Mouse (Mus musculus) liver, embryonic 12.5 days (tissue): ENCODE data around the gene Itga6. TPM values are rescaled to one million over a fixed set of nuclear protein-coding genes. Genes with fewer than 3 reads are reported as not detected.

ENCODE experiments used
- ATAC-seq: fragments of 200-750 bp; cut with Nextera tagmentation; 2 replicates; pipeline ENCODE4 v1.8.0; 2017; ENCODE audit warnings: moderate number of reproducible peaks, mild to moderate bottlenecking, moderate library complexity
- H3K27ac ChIP-seq: fragments of 300-500 bp; sonication (generic); 2 replicates; pipeline ENCODE4 v1.5.1; 2016; ENCODE audit warnings: mild to moderate bottlenecking
- H3K27me3 ChIP-seq: fragments of 300-500 bp; sonication (generic); replicated peaks from 2 replicates; pipeline ENCODE4 v1.6.1; 2016; ENCODE audit warnings: mild to moderate bottlenecking, moderate library complexity
- H3K36me3 ChIP-seq: fragments of 300-500 bp; sonication (generic); 2 replicates; pipeline ENCODE4 v1.6.1; 2016; ENCODE audit warnings: mild to moderate bottlenecking, moderate library complexity
- H3K4me1 ChIP-seq: fragments of 300-500 bp; sonication (generic); 2 replicates; pipeline ENCODE4 v1.6.1; 2016
- H3K4me2 ChIP-seq: fragments of 300-500 bp; sonication (generic); 2 replicates; pipeline ENCODE4 v1.6.1; 2016; ENCODE audit warnings: mild to moderate bottlenecking, moderate library complexity
- H3K4me3 ChIP-seq: fragments of 300-500 bp; sonication (generic); 2 replicates; pipeline ENCODE4 v1.5.1; 2016; ENCODE audit warnings: mild to moderate bottlenecking, moderate library complexity
- H3K9ac ChIP-seq: fragments of 300-500 bp; sonication (generic); 2 replicates; pipeline ENCODE4 v1.6.1; 2016; ENCODE audit warnings: mild to moderate bottlenecking, moderate library complexity
- H3K9me3 ChIP-seq: fragments of 300-500 bp; sonication (generic); replicated peaks from 2 replicates; pipeline ENCODE4 v1.6.1; 2016; ENCODE audit warnings: mild to moderate bottlenecking, moderate library complexity
- WGBS: fragments of 180-500 bp; shearing (Covaris S2); methylation state at CpG from one replicate; pipeline ENCODE4 v1.1.7; 2016; ENCODE audit not compliant: insufficient replicate concordance; 5-methylcytosine and 5-hydroxymethylcytosine counted together
- polyA plus RNA-seq: library from polyadenylated mRNA; unstranded; fragments of >200 nt; fragmentation: Nextera tagmentation; extraction: Ambion mirVana; gene quantifications from 2 replicates; pipeline ENCODE4 v1.2.1, GENCODE M21; 2016

Gene Itga6
- 14.2 and 14.6 TPM in 2 replicates for polyA plus RNA-seq

DNA sequence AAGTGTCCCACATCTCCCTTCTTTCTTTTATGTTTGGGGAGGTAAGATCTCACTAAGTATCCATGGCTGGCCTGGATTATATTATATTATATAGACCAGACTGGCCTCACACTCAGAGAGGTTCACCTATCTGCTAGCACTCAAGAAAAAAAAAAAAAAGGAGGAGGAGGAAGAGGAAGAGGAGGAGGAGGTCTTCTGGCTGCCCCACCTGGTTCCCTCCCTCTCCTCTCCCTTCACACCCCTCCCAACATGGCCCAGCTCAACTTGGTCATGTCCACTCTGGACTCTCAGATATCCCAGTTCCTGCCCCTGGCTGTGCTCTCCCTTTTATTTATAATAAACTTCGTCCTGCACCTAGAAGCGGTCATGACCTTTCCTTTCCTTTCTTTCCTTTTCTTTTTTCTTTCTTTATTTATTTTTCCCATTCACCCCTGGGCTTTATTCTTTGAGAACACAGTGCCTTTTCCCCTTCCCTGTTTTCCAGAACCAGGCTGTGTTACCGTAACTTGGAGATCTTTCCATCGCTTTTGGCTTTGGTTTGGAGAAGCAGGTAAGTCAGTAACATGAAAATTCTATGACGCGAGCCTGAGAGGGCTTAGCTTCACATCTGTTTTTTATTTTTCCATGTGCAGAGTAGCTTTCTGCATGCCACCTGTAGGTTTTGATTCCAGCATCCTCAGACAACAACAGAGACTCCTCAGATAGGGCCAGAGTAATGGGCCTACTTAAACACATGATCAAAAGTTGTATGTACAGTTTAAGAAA lies at the start of gene Itga6:
Itga6 (plus strand) TSS at position 7 of the 765 bp plus-strand sequence.
- no peak within 1 kb of the TSS; the same call in 1 of the 2 replicates for H3K4me2 ChIP-seq
- H3K36me3 ChIP-seq, result no peaks in the 10 kb centered on the region
- H3K4me3 ChIP-seq, result no peak within 1 kb of the TSS
- no peaks in the 10 kb centered on the region for H3K27me3 ChIP-seq
- peaks cover 26% of the 10 kb centered on the region for H3K4me1 ChIP-seq
- ATAC-seq, result no peak
- H3K9ac ChIP-seq, result no peak within 1 kb of the TSS
- WGBS, result 72% methylated on average over 6 of the region's 6 CpGs
- H3K9me3 ChIP-seq, result no peaks in the 10 kb centered on the region
- H3K27ac ChIP-seq, result 0 out of 2 replicates have a peak within 1 kb of the TSS, but pooled peaks have one; percentile 12

DNA sequence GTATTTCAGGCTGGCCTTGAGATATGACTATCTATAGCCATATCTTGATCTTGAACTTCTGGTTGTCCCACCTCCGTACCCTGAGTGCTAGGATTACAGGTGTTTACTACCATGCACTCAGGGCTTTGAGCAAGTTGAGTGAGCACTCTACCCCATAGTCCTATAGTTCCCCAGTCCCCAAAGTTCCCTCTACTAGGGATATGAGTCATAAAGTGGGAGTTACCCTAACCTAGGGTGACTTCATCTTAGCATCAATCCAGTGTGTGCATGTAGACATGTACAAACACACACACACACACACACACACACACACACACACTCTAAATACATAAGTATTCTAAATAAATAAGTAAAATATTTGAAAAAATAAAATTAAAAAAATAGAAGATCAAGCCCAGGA lies 48.6 kb upstream of the Itga6 start:
- no peaks in the 10 kb centered on the region for H3K36me3 ChIP-seq
- ATAC-seq, result no peak
- 75% methylated on average over 1 of the region's 1 CpGs for WGBS

DNA sequence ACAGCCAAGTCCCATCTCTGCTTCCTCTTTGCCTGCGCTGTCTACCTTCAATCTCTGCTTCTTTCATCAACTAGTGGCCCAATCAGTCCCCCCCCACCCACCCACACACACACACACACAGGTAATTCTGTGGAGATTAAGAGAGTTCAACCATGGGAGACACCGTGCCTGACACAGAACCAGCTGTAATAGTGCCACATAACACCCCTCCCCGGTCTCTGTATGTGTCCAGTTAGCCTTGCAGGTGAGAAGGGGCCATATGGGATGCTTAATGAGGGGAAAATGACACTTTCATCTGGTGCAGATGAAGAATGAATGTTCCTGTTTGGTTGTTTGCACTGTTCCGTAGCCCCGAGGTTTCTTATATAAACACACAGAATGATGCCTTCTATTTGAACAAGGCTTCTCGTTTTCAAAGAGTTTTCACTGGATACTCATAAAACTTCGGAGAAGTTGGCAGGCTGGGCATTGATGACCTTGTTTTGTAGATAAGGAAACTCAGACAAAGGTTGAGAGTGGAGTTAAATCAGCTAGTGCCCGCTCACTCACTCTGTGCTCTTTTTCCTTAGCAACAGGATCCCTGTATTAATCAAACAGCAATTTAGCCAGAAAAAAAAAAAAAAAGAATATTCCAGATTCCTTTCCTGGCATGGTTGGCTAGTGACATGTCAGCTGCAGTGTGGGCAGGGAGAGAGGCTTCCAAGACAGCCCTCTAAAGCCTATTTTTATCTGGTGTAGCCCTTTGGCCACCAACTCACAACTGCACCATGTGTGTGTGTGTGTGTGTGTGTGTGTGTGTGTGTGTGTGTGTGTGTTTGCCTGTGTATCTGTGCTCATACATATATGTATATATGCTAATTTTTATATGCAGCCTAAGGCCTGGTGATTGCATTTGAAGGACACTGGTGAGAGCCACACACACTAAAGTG lies 47.7 kb upstream of the Itga6 start:
- no peak overlapping the region for H3K4me2 ChIP-seq
- H3K4me1 ChIP-seq, result no peaks in the 10 kb centered on the region
- ATAC-seq, result no peak
- H3K9me3 ChIP-seq, result no peaks in the 10 kb centered on the region
- H3K4me3 ChIP-seq, result no peak overlapping the region
- no peaks in the 10 kb centered on the region for H3K36me3 ChIP-seq
- no peaks in the 10 kb centered on the region for H3K27me3 ChIP-seq
- H3K27ac ChIP-seq, result no peak overlapping the region
- WGBS, result 55% methylated on average over 8 of the region's 8 CpGs
- no peak overlapping the region for H3K9ac ChIP-seq

More for the DNA sequence above, 48.6 kb upstream of the Itga6 start:
- H3K9ac ChIP-seq, result no peak overlapping the region
- H3K4me3 ChIP-seq, result no peak overlapping the region
- no peak overlapping the region for H3K27ac ChIP-seq
- H3K9me3 ChIP-seq, result no peaks in the 10 kb centered on the region
- no peak overlapping the region for H3K4me2 ChIP-seq
- H3K27me3 ChIP-seq, result no peaks in the 10 kb centered on the region
- no peaks in the 10 kb centered on the region for H3K4me1 ChIP-seq

DNA sequence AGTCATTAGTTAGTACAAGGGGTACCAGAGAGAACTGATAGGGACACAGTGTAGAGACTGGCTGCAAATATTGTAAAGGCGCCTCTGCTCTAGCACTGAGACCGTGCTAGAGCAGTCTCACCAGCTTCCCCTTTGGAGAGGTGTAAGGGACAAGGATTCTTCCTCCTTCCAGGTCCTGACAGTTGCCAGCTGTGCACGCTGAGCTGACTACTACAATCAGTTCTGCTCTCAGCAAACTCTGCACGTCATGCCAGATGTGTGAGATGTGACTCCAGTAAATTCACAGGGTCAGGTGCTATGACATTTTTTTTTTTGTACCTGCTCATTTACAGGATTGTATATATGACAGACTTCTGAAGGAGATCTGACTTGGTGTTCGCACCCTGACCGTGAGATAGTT lies 47.0 kb upstream of the Itga6 start:
- ATAC-seq, result no peak
- no peaks in the 10 kb centered on the region for H3K4me1 ChIP-seq
- WGBS, result 55% methylated on average over 6 of the region's 6 CpGs

DNA sequence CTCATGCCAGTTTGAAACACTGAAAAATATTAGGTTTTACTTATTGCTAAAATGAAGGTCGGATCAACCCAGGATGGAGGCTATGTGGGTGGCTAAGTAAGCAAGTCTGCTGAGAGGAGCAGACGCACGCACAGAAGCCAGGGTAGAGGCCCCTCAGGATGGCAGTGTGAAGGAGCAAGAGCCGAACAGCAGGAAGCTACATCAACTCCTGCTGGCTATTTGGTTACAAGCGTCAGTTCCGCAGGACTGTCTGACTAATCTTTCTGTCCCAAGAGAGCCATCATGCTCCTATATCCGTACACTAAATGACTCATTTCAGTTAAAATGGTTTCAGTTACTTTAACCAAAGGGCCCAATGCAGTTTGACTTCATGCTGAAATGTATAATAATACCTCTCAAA lies 46.5 kb upstream of the Itga6 start:
- WGBS, result 60% methylated on average over 7 of the region's 7 CpGs

More for the DNA sequence above, 47.0 kb upstream of the Itga6 start:
- Histone ChIP-seq H3K27ac (no peak overlapping the region), H3K9me3 (no peaks in the 10 kb centered on the region), H3K4me3 (no peak overlapping the region), H3K9ac (no peak overlapping the region), H3K27me3 (no peaks in the 10 kb centered on the region), H3K36me3 (no peaks in the 10 kb centered on the region), H3K4me2 (no peak overlapping the region)

DNA sequence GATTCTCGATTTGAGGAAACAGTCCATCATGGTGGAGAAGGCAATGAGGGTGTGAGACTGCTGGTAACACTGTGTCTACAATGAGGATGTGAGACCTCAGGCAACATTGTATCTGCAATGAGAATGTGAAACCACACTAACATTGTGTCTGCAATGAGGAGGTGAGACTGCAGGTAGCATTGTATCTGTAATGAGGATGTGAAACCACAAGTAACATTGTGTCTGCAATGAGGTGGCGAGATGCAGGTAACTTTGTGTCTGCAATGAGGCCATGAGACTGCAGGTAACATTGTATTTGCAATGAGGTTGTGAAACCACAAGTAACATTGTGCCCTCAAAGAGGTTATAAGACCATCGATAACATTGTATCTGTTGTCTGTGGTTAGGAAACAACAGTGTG lies 44.1 kb upstream of the Itga6 start:
- Histone ChIP-seq H3K36me3 (no peaks in the 10 kb centered on the region), H3K27ac (no peak overlapping the region), H3K27me3 (no peaks in the 10 kb centered on the region), H3K9me3 (no peaks in the 10 kb centered on the region), H3K4me1 (no peaks in the 10 kb centered on the region), H3K4me3 (no peak overlapping the region), H3K4me2 (no peak overlapping the region), H3K9ac (no peak overlapping the region)
- no peak for ATAC-seq
- 72% methylated on average over 3 of the region's 3 CpGs for WGBS

More for the DNA sequence above, 46.5 kb upstream of the Itga6 start:
- no peaks in the 10 kb centered on the region for H3K27me3 ChIP-seq
- H3K4me1 ChIP-seq, result no peaks in the 10 kb centered on the region
- ATAC-seq, result no peak
- H3K4me2 ChIP-seq, result no peak overlapping the region
- H3K9ac ChIP-seq, result no peak overlapping the region
- H3K4me3 ChIP-seq, result no peak overlapping the region
- no peak overlapping the region for H3K27ac ChIP-seq
- no peaks in the 10 kb centered on the region for H3K36me3 ChIP-seq
- no peaks in the 10 kb centered on the region for H3K9me3 ChIP-seq

DNA sequence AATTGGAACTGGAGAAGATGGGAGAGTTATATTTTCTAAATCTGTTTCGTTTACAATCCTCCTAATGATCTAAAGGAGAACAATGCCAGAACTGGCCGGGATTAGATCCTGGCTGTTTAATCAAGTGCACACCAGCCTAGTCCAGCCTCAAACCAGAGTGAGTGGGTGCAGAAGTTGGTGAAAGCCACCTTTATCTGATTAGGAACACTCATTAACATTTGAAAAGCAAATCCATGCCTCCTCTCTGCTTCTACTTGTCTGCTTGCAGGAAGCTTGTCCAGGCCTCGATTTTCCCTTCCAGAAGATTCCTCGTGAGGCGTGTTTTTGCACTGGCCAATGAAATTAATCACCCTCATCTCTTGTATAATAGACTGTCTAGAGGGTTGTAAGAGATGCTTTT lies 41.1 kb upstream of the Itga6 start:
- Histone ChIP-seq H3K27me3 (no peaks in the 10 kb centered on the region), H3K4me3 (no peak overlapping the region), H3K36me3 (no peaks in the 10 kb centered on the region), H3K9me3 (no peaks in the 10 kb centered on the region), H3K27ac (no peak overlapping the region), H3K4me2 (no peak overlapping the region), H3K4me1 (no peaks in the 10 kb centered on the region), H3K9ac (no peak overlapping the region)
- no peak for ATAC-seq
- 61% methylated on average over 5 of the region's 5 CpGs for WGBS

DNA sequence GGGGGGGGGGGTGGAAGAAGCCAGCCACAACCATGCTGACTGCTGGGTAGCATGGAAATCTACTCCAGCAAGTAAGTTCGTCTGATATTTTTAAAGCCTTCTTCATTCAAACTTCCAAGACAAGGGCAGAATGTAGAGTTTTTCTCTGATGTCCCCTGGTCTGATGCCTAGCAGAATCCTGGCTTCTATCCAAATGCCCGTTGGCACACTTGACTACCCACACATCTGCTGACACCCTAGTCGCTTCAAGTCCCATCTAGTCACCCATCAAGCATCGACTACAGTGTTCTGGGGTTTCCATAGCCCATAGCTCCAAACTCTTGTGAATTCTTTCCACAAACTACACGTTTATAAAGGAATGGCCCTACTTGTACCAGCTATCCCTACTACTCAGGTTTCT lies 36.5 kb upstream of the Itga6 start:
- H3K9ac ChIP-seq, result no peak overlapping the region
- WGBS, result 61% methylated on average over 5 of the region's 5 CpGs
- no peak for ATAC-seq
- no peaks in the 10 kb centered on the region for H3K36me3 ChIP-seq
- no peaks in the 10 kb centered on the region for H3K9me3 ChIP-seq
- H3K4me1 ChIP-seq, result no peaks in the 10 kb centered on the region
- H3K4me2 ChIP-seq, result no peak overlapping the region
- no peak overlapping the region for H3K4me3 ChIP-seq
- no peaks in the 10 kb centered on the region for H3K27me3 ChIP-seq
- H3K27ac ChIP-seq, result no peak overlapping the region

DNA sequence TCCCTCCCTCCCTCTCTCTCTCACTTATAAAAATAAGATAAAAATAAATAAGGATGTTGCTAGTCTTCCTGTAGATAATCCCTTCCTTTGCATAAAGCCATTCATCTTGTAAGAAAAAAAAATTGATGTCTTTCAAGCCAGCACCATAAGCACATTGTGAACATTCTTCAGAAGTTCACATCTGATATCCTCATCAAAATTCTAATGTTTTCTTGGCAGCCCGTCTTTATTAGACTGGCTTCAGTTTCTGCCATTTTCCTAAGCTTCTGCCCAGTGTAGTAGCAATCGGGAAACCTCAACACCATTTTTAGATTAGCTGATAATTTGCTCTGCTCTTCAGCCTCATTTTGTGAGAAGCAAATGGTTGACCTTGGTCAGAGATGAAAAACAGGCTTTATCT lies 33.8 kb upstream of the Itga6 start:
- H3K9ac ChIP-seq, result no peak overlapping the region
- WGBS, result 50% methylated on average over 2 of the region's 2 CpGs
- no peak overlapping the region for H3K4me3 ChIP-seq
- no peaks in the 10 kb centered on the region for H3K9me3 ChIP-seq
- no peaks in the 10 kb centered on the region for H3K36me3 ChIP-seq
- H3K27me3 ChIP-seq, result no peaks in the 10 kb centered on the region
- H3K4me1 ChIP-seq, result no peaks in the 10 kb centered on the region
- no peak overlapping the region for H3K27ac ChIP-seq
- no peak for ATAC-seq
- H3K4me2 ChIP-seq, result no peak overlapping the region

DNA sequence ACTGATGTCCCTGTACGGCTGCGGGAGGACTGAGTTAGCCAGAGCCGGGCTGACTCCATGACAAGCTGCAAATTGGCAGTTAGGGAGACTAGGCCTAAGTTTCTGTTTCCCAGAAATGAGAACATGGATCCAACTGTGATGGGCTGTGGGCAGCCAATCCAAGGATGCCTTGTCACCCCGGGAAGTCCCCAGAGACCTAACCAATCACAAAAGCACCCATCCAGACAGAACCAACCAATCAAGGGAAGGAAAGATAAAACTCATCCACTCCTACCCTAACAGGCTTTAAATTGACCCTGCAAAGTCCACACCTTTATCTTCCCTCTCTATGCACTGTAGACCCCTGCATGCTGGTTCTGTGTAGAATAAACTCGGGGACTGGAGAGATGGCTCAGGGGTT lies 31.0 kb upstream of the Itga6 start:
- H3K4me3 ChIP-seq, result no peak overlapping the region
- H3K9me3 ChIP-seq, result no peaks in the 10 kb centered on the region
- WGBS, result 82% methylated on average over 5 of the region's 5 CpGs
- no peak for ATAC-seq
- H3K9ac ChIP-seq, result no peak overlapping the region
- no peaks in the 10 kb centered on the region for H3K27me3 ChIP-seq
- no peak overlapping the region for H3K4me2 ChIP-seq
- no peaks in the 10 kb centered on the region for H3K36me3 ChIP-seq
- no peaks in the 10 kb centered on the region for H3K4me1 ChIP-seq
- H3K27ac ChIP-seq, result no peak overlapping the region

DNA sequence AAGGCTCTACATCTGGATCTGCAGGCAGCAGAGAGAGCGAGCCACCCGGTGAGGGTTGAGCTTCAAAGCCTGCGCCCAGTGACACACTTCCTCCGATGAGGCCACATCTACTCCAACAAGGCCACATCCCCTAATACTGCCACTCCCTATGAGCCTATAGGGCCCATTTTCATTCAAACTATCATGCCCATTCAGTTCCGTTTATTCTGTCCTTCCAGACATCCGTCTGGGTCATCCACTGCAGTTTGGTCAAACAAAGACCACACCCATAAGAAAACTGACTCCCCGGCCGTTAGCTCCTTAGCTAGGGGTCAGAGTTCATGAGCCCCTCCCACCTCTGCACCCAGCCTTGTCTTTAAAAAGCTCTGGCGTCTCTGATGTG lies 26.4 kb upstream of the Itga6 start:
- Histone ChIP-seq H3K27ac (no peak overlapping the region), H3K4me3 (no peak overlapping the region), H3K4me2 (no peak overlapping the region), H3K9me3 (no peaks in the 10 kb centered on the region), H3K36me3 (no peaks in the 10 kb centered on the region), H3K9ac (no peak overlapping the region), H3K4me1 (peaks cover 16% of the 10 kb centered on the region; the same call in 1 of the 2 replicates), H3K27me3 (no peaks in the 10 kb centered on the region)
- WGBS, result 46% methylated on average over 9 of the region's 9 CpGs
- no peak for ATAC-seq

DNA sequence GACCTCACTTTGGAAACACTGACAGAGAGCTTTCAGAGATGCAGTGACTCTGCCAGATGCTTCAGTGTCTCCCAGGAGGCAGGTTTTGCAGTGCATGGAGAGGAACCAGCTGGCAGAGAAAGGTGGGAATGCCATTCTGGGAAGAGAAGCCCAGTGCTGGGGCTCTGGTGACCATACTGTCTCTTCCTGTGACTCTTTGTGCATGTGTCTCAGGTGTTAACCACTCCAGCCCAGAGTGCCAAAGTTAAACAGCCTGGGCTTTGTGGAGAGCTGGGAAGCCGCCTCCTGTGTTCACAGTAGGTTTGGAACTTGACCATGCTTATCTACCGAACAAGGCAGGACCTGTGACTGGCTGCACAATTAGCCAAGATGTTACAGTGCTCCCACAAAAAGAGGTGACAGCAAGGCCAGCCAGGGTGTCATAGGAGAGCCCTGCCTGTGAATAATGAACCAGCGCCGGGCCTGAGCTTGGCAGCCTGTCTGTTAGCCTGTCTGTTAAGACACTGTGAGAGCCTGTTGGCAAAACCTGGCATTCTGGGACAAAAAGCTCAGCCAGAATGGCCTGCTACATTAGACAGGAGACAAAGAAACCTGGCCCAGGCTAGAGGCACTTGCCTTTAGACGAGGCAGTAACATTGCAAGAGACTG lies 25.9 kb upstream of the Itga6 start:
- WGBS, result 60% methylated on average over 5 of the region's 5 CpGs
- Histone ChIP-seq H3K9me3 (no peaks in the 10 kb centered on the region), H3K27me3 (no peaks in the 10 kb centered on the region), H3K9ac (no peak overlapping the region), H3K36me3 (no peaks in the 10 kb centered on the region), H3K4me2 (no peak overlapping the region), H3K4me3 (no peak overlapping the region), H3K4me1 (peaks cover 18% of the 10 kb centered on the region; the same call in 1 of the 2 replicates), H3K27ac (no peak overlapping the region)
- no peak for ATAC-seq
